Mouse (Mus musculus) neural tube, embryonic 11.5 days (tissue): ENCODE data around the gene Slc25a17. TPM values are rescaled to one million over a fixed set of nuclear protein-coding genes. Genes with fewer than 3 reads are reported as not detected.

Experiments
- ATAC-seq: fragments of 200-750 bp; cut with Nextera tagmentation; 2 replicates; pipeline ENCODE4 v1.8.0; 2017; ENCODE audit warnings: moderate number of reproducible peaks, mild to moderate bottlenecking, moderate TSS enrichment, moderate library complexity; ENCODE audit not compliant: insufficient read depth, low FRiP score, low TSS enrichment
- DNase-seq: peaks from one replicate; pipeline ENCODE4 v3.0.0-alpha.2; 2015; ENCODE audit warnings: low spot score
- H3K27ac ChIP-seq: fragments of 300-500 bp; sonication (generic); 2 replicates; pipeline ENCODE4 v1.5.1; 2014; ENCODE audit warnings: low read depth, mild to moderate bottlenecking, low read length
- H3K27me3 ChIP-seq: fragments of 300-500 bp; sonication (generic); 2 replicates; pipeline ENCODE4 v1.6.1; 2014; ENCODE audit warnings: mild to moderate bottlenecking, low read length, mixed read lengths; ENCODE audit not compliant: control insufficient read depth, insufficient read depth
- H3K36me3 ChIP-seq: fragments of 300-500 bp; sonication (generic); 2 replicates; pipeline ENCODE4 v1.6.1; 2014; ENCODE audit warnings: mild to moderate bottlenecking, low read length, moderate library complexity, mixed read lengths; ENCODE audit not compliant: control insufficient read depth, insufficient read depth
- H3K4me1 ChIP-seq: fragments of 300-500 bp; sonication (generic); 2 replicates; pipeline ENCODE4 v1.6.1; 2014; ENCODE audit warnings: low read length, mixed read lengths; ENCODE audit not compliant: control insufficient read depth, insufficient read depth
- H3K4me2 ChIP-seq: fragments of 300-500 bp; sonication (generic); 2 replicates; pipeline ENCODE4 v1.6.1; 2014; ENCODE audit warnings: low read depth, mild to moderate bottlenecking, moderate library complexity
- H3K4me3 ChIP-seq: fragments of 300-500 bp; sonication (generic); 2 replicates; pipeline ENCODE4 v1.5.1; 2014; ENCODE audit warnings: low read depth, low read length
- H3K9ac ChIP-seq: fragments of 300-500 bp; sonication (generic); 2 replicates; pipeline ENCODE4 v1.6.1; 2014; ENCODE audit warnings: mild to moderate bottlenecking, low read length
- H3K9me3 ChIP-seq: fragments of 300-500 bp; sonication (generic); 2 replicates; pipeline ENCODE4 v1.6.1; 2016; ENCODE audit warnings: low read length; ENCODE audit not compliant: control insufficient read depth
- WGBS: fragments of 180-500 bp; shearing (Covaris S2); extraction: QIAGEN DNeasy Blood & Tissue Kit; methylation state at CpG from one replicate; pipeline ENCODE4 v1.1.7; 2014; 5-methylcytosine and 5-hydroxymethylcytosine counted together
- polyA plus RNA-seq: library from polyadenylated mRNA; unstranded; fragments of >200 nt; fragmentation: Nextera tagmentation; extraction: Ambion mirVana; gene quantifications from 2 replicates; pipeline ENCODE4 v1.2.1, GENCODE M21; 2014

Gene Slc25a17
- polyA plus RNA-seq: 108 and 109 TPM in 2 replicates

DNA sequence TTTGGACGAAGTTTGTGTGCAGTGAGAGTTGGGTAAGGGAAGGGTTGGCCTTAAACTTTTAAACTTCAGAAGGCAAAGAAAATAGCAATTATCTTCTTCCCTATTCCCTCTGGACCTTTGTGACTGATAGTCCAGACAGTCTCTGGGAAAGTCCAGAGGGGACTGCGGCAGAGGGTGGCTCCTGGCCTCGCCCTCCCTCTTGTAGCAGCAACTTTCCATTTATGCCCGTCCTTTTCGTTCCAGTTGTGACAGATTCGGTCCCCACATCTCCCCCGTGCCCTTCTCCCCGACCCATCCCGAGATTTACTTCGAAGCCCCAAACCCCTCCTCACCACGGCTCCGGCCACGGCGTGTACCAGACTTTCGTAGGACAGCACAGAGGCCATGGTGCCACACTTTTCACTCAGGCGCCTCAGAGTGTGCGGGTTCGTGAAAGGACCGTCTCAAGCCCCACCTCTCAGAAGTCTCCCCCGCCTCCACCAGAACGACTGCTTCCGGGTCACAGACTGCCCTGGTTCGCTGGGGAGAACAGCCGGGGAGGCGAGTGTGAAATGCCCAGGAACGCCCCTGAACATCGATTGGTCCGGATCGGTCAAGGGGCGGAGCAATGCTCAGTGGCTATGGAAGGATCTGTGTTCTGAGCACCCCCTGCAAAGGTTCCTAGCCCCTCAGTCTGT lies at the start of gene Slc25a17:
Slc25a17 (minus strand) TSS at position 468 of the 677 bp plus-strand sequence.
- peak within 1 kb of the TSS; percentile 58 for H3K9ac ChIP-seq
- 0 out of 2 replicates have a peak, but pooled peaks cover 2% of the 10 kb centered on the region for H3K36me3 ChIP-seq
- peak within 1 kb of the TSS; percentile 44 for H3K4me3 ChIP-seq
- H3K9me3 ChIP-seq: no peaks in the 10 kb centered on the region
- WGBS: under 1% methylated on average over 30 of the region's 30 CpGs
- peak; percentile 99 for ATAC-seq
- peak; percentile 96 for DNase-seq
- H3K27ac ChIP-seq: no peak within 1 kb of the TSS; the same call in 1 of the 2 replicates
- no peaks in the 10 kb centered on the region for H3K27me3 ChIP-seq
- peaks cover 6% of the 10 kb centered on the region for H3K4me1 ChIP-seq
- peak within 1 kb of the TSS; percentile 70 for H3K4me2 ChIP-seq

- Histone ChIP-seq H3K4me2 (no peak within 1 kb of the TSS), H3K27me3 (no peaks in the 10 kb centered on the region), H3K36me3 (no peaks in the 10 kb centered on the region), H3K9ac (no peak within 1 kb of the TSS), H3K9me3 (no peaks in the 10 kb centered on the region), H3K4me3 (no peak within 1 kb of the TSS), H3K4me1 (no peaks in the 10 kb centered on the region), H3K27ac (no peak within 1 kb of the TSS)
- ATAC-seq (no peak), DNase-seq (no peak)
- 92% methylated on average over 1 of the region's 1 CpGs for WGBS
Measured at GRCm38 (mm10) chr15:81408199-81408598, 47.6 kb upstream of the Slc25a17 start, which contains the start of gene Dnajb7. Gene Dnajb7 (minus strand): TSS chr15:81408299.

DNA sequence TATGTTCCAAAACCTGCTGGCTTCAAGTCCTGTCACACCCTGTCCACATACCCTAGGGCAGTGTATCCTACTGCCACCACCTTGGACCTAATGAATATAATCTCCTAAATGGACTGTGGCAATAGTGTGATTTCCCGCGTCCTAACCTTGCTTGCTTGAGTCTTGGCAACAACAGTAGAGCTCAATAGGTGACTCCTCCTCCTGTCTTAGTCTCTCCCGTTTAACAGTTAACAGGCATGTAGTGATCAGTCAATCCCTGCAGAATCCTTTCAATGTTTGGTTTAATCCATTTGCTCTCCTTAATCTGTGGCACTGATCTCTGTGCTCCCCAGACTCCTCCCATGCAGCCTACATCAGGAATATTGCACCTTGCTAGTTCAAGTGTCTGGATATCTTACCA lies 44.4 kb upstream of the Slc25a17 start:
- H3K9ac ChIP-seq: no peak overlapping the region
- no peaks in the 10 kb centered on the region for H3K27me3 ChIP-seq
- H3K36me3 ChIP-seq: no peaks in the 10 kb centered on the region
- H3K9me3 ChIP-seq: no peaks in the 10 kb centered on the region
- ATAC-seq: no peak
- no peak overlapping the region for H3K4me2 ChIP-seq
- DNase-seq: no peak
- WGBS: 84% methylated on average over 3 of the region's 3 CpGs
- no peak overlapping the region for H3K4me3 ChIP-seq
- peaks cover 5% of the 10 kb centered on the region for H3K4me1 ChIP-seq
- no peak overlapping the region for H3K27ac ChIP-seq

DNA sequence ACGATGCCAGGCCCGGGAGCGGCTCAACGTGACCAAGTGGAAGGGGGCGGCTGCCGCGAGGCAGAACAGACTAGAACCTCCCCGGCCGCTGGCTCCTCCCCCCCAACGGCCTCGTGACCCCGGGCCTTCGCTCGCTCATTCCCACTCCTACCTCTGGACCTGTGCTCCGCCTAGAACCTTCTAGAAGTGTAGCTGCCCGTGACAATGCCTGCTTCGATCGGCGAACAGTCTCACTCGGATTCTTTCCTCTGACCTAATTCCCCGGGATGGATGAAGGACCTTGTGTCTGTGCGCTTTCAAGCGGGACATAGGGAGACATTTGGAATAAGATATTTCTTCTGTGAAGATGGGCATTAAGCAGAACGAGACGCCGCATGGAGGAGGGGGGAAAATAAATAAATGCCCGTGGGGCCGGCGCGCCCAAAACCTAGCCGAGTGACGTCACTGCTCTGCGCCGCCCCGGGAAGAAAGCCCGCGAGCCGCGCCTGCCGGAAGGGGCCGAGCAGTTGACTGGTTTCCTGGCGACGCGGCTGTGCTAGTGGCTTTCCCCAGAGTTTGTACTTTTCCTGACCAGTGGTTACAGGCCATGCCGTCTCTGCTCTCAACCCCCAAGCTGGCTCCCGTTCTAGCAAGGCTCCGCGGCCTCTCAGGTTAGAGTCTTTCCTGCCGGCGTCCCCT lies 39.2 kb upstream of the Slc25a17 start, which contains the start of the genes St13 and Xpnpep3:
St13 (minus strand) TSS at position 440 of the 678 bp plus-strand sequence.
Xpnpep3 (plus strand) TSS at position 501 of the 678 bp plus-strand sequence.
- no peaks in the 10 kb centered on the region for H3K27me3 ChIP-seq
- H3K36me3 ChIP-seq: no peaks in the 10 kb centered on the region
- peak within 1 kb of the TSS; percentile 91 for H3K4me3 ChIP-seq
- H3K4me1 ChIP-seq: peaks cover 13% of the 10 kb centered on the region
- H3K9ac ChIP-seq: peak within 1 kb of the TSS; percentile 92
- H3K4me2 ChIP-seq: peak within 1 kb of the TSS; percentile 77
- H3K27ac ChIP-seq: peak within 1 kb of the TSS; percentile 90
- DNase-seq: peak; percentile 95
- no peaks in the 10 kb centered on the region for H3K9me3 ChIP-seq
- 0% methylated on average over 49 of the region's 50 CpGs for WGBS
- ATAC-seq: peak; percentile 98

- DNase-seq (no peak), ATAC-seq (no peak; the same call in 1 of the 2 replicates)
- peak overlapping the region; percentile 91 for H3K4me3 ChIP-seq
- H3K9me3 ChIP-seq: no peaks in the 10 kb centered on the region
- under 1% methylated on average over 21 of the region's 21 CpGs for WGBS
- H3K36me3 ChIP-seq: no peaks in the 10 kb centered on the region
- H3K4me1 ChIP-seq: peaks cover 13% of the 10 kb centered on the region
- no peaks in the 10 kb centered on the region for H3K27me3 ChIP-seq
- H3K27ac ChIP-seq: peak overlapping the region; percentile 90
- H3K4me2 ChIP-seq: peak overlapping the region; percentile 77
- H3K9ac ChIP-seq: peak overlapping the region; percentile 92
Measured at GRCm38 (mm10) chr15:81399297-81399637, 38.7 kb upstream of the Slc25a17 start.

- Histone ChIP-seq H3K27me3 (no peaks in the 10 kb centered on the region), H3K36me3 (no peaks in the 10 kb centered on the region), H3K4me2 (peak overlapping the region; percentile 77), H3K4me3 (peak overlapping the region; percentile 91), H3K9me3 (no peaks in the 10 kb centered on the region), H3K4me1 (peaks cover 13% of the 10 kb centered on the region), H3K27ac (no peak overlapping the region), H3K9ac (peak overlapping the region; percentile 92; the same call in 1 of the 2 replicates)
- DNase-seq (no peak), ATAC-seq (no peak)
Measured at GRCm38 (mm10) chr15:81398189-81398588, 37.6 kb upstream of the Slc25a17 start.

- Histone ChIP-seq H3K9me3 (no peaks in the 10 kb centered on the region), H3K4me2 (no peak overlapping the region), H3K4me3 (no peak overlapping the region), H3K4me1 (peaks cover 8% of the 10 kb centered on the region; the same call in 1 of the 2 replicates), H3K9ac (no peak overlapping the region), H3K27me3 (no peaks in the 10 kb centered on the region), H3K27ac (no peak overlapping the region), H3K36me3 (peaks cover 5% of the 10 kb centered on the region; the same call in 1 of the 2 replicates)
- ATAC-seq (no peak), DNase-seq (no peak)
- 95% methylated on average over 8 of the region's 8 CpGs for WGBS
Measured at GRCm38 (mm10) chr15:81394211-81394915, 33.8 kb upstream of the Slc25a17 start.

- Histone ChIP-seq H3K4me2 (no peak overlapping the region), H3K4me1 (peaks cover 2% of the 10 kb centered on the region; the same call in 1 of the 2 replicates), H3K9me3 (no peaks in the 10 kb centered on the region), H3K27ac (no peak overlapping the region), H3K9ac (no peak overlapping the region), H3K27me3 (no peaks in the 10 kb centered on the region), H3K36me3 (peaks cover 5% of the 10 kb centered on the region; the same call in 1 of the 2 replicates), H3K4me3 (no peak overlapping the region)
- no peak for ATAC-seq
- DNase-seq: no peak
Measured at GRCm38 (mm10) chr15:81392997-81393396, 32.4 kb upstream of the Slc25a17 start.
